Mouse (Mus musculus) lung, embryonic 14.5 days (tissue): ENCODE measurements at regions not wholly inside any gene's neighbourhood (a gene's known extent, or its start where the extent isn't known, plus 50 kb on each side); places are given as distances from the start of the nearest gene placed in this dataset.

ENCODE experiments used
- ATAC-seq: fragments of 200-750 bp; cut with Nextera tagmentation; 2 replicates; pipeline ENCODE4 v1.8.0; 2017; ENCODE audit warnings: mild to moderate bottlenecking, moderate TSS enrichment, moderate library complexity; ENCODE audit not compliant: insufficient read depth
- DNase-seq: peaks from one replicate; pipeline ENCODE4 v3.0.0-alpha.2; 2015
- H3K27ac ChIP-seq: fragments of 300-500 bp; sonication (generic); 2 replicates; pipeline ENCODE4 v1.5.1; 2014; ENCODE audit warnings: low read depth, mild to moderate bottlenecking, moderate library complexity
- H3K27me3 ChIP-seq: fragments of 300-500 bp; sonication (generic); 2 replicates; pipeline ENCODE4 v1.6.1; 2014; ENCODE audit warnings: low read length, control low read depth; ENCODE audit not compliant: insufficient read depth
- H3K36me3 ChIP-seq: fragments of 300-500 bp; sonication (generic); 2 replicates; pipeline ENCODE4 v1.6.1; 2014; ENCODE audit warnings: control low read depth; ENCODE audit not compliant: insufficient read depth
- H3K4me1 ChIP-seq: fragments of 300-500 bp; sonication (generic); 2 replicates; pipeline ENCODE4 v1.6.1; 2014; ENCODE audit warnings: antibody characterized with exemption, control low read depth; ENCODE audit not compliant: insufficient read depth
- H3K4me2 ChIP-seq: fragments of 300-500 bp; sonication (generic); 2 replicates; pipeline ENCODE4 v1.6.1; 2014; ENCODE audit warnings: mild to moderate bottlenecking
- H3K4me3 ChIP-seq: fragments of 300-500 bp; sonication (generic); 2 replicates; pipeline ENCODE4 v1.5.1; 2014; ENCODE audit warnings: low read depth, low read length
- H3K9ac ChIP-seq: fragments of 300-500 bp; sonication (generic); 2 replicates; pipeline ENCODE4 v1.6.1; 2014
- H3K9me3 ChIP-seq: fragments of 300-500 bp; sonication (generic); 2 replicates; pipeline ENCODE4 v1.6.1; 2016; ENCODE audit warnings: low read depth, low read length, control low read depth
- CTCF ChIP-seq: IDR thresholded peaks from 2 replicates; pipeline ENCODE4 v1.5.1; 2016; ENCODE audit warnings: antibody characterized with exemption, low read depth
- WGBS: fragments of 180-500 bp; shearing (Covaris S2); extraction: QIAGEN DNeasy Blood & Tissue Kit; methylation state at CpG from one replicate; pipeline ENCODE4 v1.1.7; 2014; 5-methylcytosine and 5-hydroxymethylcytosine counted together

DNA sequence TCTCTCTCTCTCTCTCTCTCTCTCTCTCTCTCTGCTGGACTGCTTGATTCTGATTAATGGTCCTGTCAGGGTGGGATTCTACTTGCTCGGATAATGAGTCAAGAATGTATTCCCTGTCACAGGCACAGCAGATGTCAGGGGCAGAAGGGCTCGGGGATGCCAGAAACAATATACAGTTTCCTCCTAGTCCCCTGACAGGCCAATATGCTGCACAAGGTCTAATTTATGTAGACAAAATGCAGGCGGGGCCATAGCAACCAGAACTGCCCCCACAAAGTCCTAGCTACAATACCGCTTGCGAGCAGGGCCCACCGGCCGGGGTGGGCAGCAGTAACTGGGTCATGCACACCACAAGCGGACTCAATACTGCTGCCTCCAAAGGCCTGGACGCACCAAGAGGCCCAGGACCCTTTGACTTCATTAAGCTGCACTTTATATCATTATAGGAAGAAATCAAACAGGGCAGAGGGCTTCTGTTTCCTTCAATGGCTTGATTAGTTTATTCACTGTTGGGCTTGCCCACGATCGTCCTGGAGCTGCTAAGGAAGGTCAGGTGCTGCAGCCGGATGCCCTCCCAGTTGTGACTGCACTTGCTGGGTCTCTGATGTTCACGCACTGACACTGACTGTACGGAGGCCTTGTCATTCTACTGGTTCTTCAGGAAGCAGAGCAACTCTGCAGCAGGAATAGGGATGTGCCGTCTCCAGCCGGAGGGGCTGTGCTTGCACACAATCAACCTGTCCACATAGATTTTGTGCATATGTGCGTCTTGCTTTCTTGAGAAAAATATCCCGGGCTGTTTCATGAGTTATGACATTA lies 185.9 kb downstream of the Gm45692 start:
- Histone ChIP-seq H3K4me3 (no peak overlapping the region), H3K27me3 (peaks cover 13% of the 10 kb centered on the region), H3K27ac (no peak overlapping the region), H3K9ac (no peak overlapping the region), H3K36me3 (no peaks in the 10 kb centered on the region), H3K4me1 (no peaks in the 10 kb centered on the region), H3K4me2 (no peak overlapping the region), H3K9me3 (no peaks in the 10 kb centered on the region)
- 46% methylated on average over 18 of the region's 18 CpGs for WGBS
- peak; percentile 28; the same call in 1 of the 2 replicates for ATAC-seq
- DNase-seq: no peak
- no peak for TF ChIP-seq CTCF

DNA sequence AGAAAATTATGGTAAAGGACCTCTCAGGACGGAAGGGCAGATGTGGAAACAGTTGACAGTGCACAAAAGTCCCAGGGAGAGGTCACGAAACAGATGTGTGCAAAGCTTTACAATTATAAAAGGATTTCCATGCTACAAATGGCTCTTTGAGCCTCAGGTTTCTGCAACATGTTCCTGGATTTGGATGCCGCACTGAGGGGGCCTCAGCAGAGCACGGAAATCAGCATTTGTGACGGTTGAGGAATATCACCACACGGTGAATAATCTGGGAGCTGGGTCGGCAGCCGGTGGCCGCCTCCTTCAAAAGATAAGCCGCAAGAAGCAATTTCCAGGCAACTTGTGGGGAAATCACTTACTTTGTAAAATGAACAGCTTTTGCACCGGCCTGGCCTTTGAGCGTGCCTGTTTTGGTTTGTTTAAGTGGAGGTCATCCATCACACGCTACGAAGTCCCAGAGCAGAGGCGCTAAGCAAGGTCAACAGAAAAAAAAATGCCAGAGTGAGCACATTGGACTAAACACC lies 188.8 kb downstream of the Gm45692 start:
- Histone ChIP-seq H3K27ac (no peak overlapping the region), H3K36me3 (no peaks in the 10 kb centered on the region), H3K4me2 (peak overlapping the region; percentile 4; the same call in 1 of the 2 replicates), H3K9ac (no peak overlapping the region), H3K9me3 (no peaks in the 10 kb centered on the region), H3K27me3 (peaks cover 13% of the 10 kb centered on the region), H3K4me3 (no peak overlapping the region), H3K4me1 (no peaks in the 10 kb centered on the region)
- ATAC-seq: no peak
- no peak for TF ChIP-seq CTCF
- peak; percentile 28 for DNase-seq
- 8% methylated on average over 15 of the region's 15 CpGs for WGBS

DNA sequence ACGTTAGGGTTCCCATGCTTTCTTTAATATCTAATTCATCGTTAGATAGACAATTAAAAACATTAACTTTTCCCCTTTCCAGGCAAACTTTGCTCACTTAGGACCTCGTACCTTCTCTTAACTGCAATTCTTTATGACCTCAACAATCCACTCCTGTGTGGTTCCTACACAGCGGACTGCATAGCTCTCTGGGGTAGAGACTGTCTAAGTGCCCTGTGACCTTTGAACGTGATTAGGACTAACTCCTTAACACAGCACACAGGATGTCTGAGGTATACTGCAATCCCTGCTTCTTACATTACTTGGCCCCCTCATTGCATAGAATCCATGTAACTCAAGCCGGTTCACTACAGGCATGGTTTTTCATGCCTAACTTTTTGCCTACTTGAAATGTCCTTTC lies 190.4 kb downstream of the Gm45692 start:
- H3K4me2 ChIP-seq: no peak overlapping the region
- peaks cover 13% of the 10 kb centered on the region for H3K27me3 ChIP-seq
- no peaks in the 10 kb centered on the region for H3K4me1 ChIP-seq
- no peak for TF ChIP-seq CTCF
- H3K9ac ChIP-seq: no peak overlapping the region
- no peaks in the 10 kb centered on the region for H3K36me3 ChIP-seq
- H3K4me3 ChIP-seq: no peak overlapping the region
- DNase-seq: no peak
- no peak for ATAC-seq
- no peaks in the 10 kb centered on the region for H3K9me3 ChIP-seq
- WGBS: 65% methylated on average over 6 of the region's 6 CpGs
- no peak overlapping the region for H3K27ac ChIP-seq

DNA sequence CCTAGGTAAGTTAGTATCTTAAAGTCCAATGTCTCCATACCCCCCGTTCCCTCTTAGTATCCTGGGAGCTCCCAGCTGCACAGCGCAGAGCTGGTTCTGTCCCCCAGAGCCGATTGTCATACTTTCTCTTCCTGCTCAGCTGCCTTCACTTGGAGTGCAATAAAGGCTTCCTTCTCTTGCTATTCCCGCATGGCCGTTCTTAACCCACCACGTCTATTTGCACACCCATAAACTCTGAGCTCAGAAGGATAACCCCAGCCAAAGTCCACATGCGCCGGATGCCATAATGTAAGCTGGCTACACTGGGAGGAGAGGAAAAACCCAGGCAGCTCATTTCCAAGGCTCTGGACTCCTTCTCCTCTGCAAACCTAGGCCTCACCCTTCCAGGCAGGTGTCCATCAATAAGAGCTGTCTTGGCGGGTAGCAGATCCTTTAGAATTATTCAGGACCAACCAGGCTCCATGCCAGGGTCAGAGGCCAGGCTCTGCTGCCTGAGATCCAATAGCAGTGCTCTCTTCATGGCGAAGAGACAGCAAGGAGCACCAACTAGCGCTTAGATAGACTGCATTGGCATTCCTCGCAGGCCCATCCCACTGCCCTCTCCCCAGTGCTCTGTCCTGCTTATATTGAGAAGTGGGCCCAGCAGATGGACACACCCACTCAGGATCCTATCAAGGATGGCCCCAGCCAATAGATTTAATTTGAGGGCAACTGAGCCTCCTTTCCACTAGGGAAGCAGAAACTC lies 204.4 kb downstream of the Gm45692 start:
- H3K4me3 ChIP-seq: no peak overlapping the region
- no peak overlapping the region for H3K9ac ChIP-seq
- DNase-seq (no peak), ATAC-seq (no peak)
- no peak overlapping the region for H3K27ac ChIP-seq
- H3K27me3 ChIP-seq: no peaks in the 10 kb centered on the region
- no peak overlapping the region for H3K4me2 ChIP-seq
- no peaks in the 10 kb centered on the region for H3K4me1 ChIP-seq
- H3K36me3 ChIP-seq: no peaks in the 10 kb centered on the region
- 90% methylated on average over 12 of the region's 12 CpGs for WGBS
- no peak for TF ChIP-seq CTCF
- H3K9me3 ChIP-seq: no peaks in the 10 kb centered on the region

DNA sequence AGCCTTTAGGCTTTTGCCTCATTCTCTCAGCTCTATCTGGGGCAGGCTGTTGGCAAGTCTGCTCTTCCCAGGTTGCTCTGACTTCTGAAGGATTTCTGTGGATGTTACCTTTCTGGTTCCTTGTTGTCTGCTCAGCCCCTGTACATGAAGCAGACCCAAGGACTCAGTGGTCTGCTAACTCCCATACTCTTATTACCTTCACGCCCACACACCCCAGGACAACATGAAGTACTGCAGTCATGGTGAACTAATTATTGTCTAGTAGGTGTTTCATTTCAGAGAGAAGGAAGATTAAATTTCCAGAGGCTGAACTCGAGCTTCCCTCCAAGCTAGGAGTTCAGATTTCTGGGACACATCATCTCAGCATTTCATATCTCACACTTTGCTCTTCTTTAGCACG lies 205.3 kb downstream of the Gm45692 start:
- 72% methylated on average over 3 of the region's 3 CpGs for WGBS
- DNase-seq: no peak
- H3K27me3 ChIP-seq: no peaks in the 10 kb centered on the region
- H3K4me2 ChIP-seq: no peak overlapping the region
- H3K36me3 ChIP-seq: no peaks in the 10 kb centered on the region
- TF ChIP-seq CTCF: no peak
- H3K9me3 ChIP-seq: no peaks in the 10 kb centered on the region
- no peak overlapping the region for H3K9ac ChIP-seq
- H3K27ac ChIP-seq: no peak overlapping the region
- no peak for ATAC-seq
- no peak overlapping the region for H3K4me3 ChIP-seq
- H3K4me1 ChIP-seq: no peaks in the 10 kb centered on the region

DNA sequence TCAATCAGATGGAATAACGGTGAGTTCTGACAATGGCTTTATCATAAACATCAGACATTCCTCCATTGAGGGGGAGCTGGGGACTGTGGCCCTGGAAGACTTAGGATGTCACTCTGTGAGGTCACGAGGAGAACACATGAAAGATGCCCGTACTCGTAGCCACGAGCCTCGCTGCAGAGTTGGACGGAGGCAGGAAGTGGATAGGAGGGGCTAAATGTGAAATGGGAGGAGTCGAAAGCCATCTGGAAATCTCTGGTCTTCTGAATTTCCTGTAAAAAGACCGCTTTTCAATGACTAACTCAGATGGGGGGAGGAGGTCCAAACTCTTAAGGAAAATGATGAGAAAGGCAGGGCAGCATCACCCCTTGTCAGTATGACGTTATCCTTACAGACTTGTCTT lies 210.5 kb downstream of the Gm45692 start:
- 40% methylated on average over 10 of the region's 10 CpGs for WGBS
- Histone ChIP-seq H3K9ac (no peak overlapping the region), H3K4me3 (peak overlapping the region; percentile 3), H3K9me3 (no peaks in the 10 kb centered on the region), H3K4me1 (no peaks in the 10 kb centered on the region), H3K36me3 (no peaks in the 10 kb centered on the region), H3K4me2 (peak overlapping the region; percentile 47), H3K27me3 (no peaks in the 10 kb centered on the region), H3K27ac (no peak overlapping the region)
- ATAC-seq (0 out of 2 replicates have a peak, but pooled peaks have one; percentile 38), DNase-seq (peak; percentile 60)
- no peak for TF ChIP-seq CTCF

DNA sequence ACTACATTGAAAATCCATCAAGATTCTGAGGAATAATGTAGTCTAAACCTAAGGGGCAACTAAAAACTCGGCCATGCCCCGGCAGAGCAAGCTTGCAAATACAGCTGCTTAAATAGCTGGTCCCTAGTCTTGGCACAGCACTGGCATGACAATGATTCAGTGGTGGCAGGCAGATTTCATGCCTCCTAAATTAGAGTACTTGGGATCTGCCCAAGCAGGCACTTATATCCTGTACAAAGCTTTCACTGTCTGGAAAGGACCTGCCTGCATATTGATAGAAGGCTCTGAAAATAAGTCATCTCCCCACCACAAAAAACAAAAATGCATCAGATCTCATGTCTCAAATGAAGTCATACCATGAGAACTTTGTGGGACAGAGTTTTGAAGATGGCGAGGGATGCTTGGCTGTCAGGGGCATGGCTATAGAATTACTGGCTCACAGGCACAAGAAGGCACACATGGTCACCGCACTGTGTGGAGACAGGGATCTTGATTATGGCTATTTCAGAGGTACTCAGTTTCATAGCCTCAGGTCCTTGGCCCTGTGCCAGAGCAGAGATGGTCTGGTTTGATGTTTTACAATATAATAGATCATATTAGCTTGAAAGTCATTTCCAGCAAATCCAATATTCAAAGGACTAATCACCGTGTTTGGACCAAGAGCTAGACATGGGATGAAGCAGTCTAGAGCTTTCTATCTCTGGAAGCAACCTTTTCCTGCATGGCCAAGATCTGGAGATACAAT lies 217.7 kb downstream of the Gm45692 start:
- Histone ChIP-seq H3K4me1 (no peaks in the 10 kb centered on the region), H3K9me3 (no peaks in the 10 kb centered on the region), H3K36me3 (no peaks in the 10 kb centered on the region), H3K9ac (no peak overlapping the region), H3K4me3 (no peak overlapping the region), H3K4me2 (no peak overlapping the region), H3K27ac (no peak overlapping the region), H3K27me3 (no peaks in the 10 kb centered on the region)
- ATAC-seq: no peak
- TF ChIP-seq CTCF: no peak
- no peak for DNase-seq
- WGBS: 84% methylated on average over 5 of the region's 5 CpGs
